Mouse (Mus musculus) cerebellum, adult 8-10 months (tissue): ENCODE measurements at regions not wholly inside any gene's neighbourhood (a gene's known extent, or its start where the extent isn't known, plus 50 kb on each side); places are given as distances from the start of the nearest gene placed in this dataset.

Source experiments
- DNase-seq: peaks from one replicate; pipeline ENCODE4 v3.0.0; 2022

- DNase-seq, result no peak
Measured at GRCm38 (mm10) chr5:45121751-45122280, 322.3 kb upstream of the Ldb2 start.

- DNase-seq, result no peak
Measured at GRCm38 (mm10) chr5:45119757-45120156, 320.3 kb upstream of the Ldb2 start.

GRCm38 (mm10) chr5:45111246-45111645, 311.8 kb upstream of the Ldb2 start:
- DNase-seq, result no peak

GRCm38 (mm10) chr5:45110797-45111196, 311.3 kb upstream of the Ldb2 start:
- DNase-seq, result no peak

- no peak for DNase-seq
Measured at GRCm38 (mm10) chr5:45105236-45105816, 305.8 kb upstream of the Ldb2 start.

GRCm38 (mm10) chr5:45103763-45104428, 304.4 kb upstream of the Ldb2 start:
- DNase-seq, result no peak

- DNase-seq, result no peak
Measured at GRCm38 (mm10) chr5:45102661-45103060, 303.2 kb upstream of the Ldb2 start.

- no peak for DNase-seq
Measured at GRCm38 (mm10) chr5:45101777-45102176, 302.3 kb upstream of the Ldb2 start.

- no peak for DNase-seq
Measured at GRCm38 (mm10) chr5:45099082-45099481, 299.6 kb upstream of the Ldb2 start.

GRCm38 (mm10) chr5:45097941-45098340, 298.5 kb upstream of the Ldb2 start:
- no peak for DNase-seq

- DNase-seq, result no peak
Measured at GRCm38 (mm10) chr5:45084741-45085140, 285.3 kb upstream of the Ldb2 start.

GRCm38 (mm10) chr5:45082601-45083000, 283.1 kb upstream of the Ldb2 start:
- DNase-seq, result no peak

- no peak for DNase-seq
Measured at GRCm38 (mm10) chr5:45076347-45076890, 276.9 kb upstream of the Ldb2 start.

GRCm38 (mm10) chr5:45075195-45075594, 275.7 kb upstream of the Ldb2 start:
- no peak for DNase-seq

GRCm38 (mm10) chr5:45072529-45072928, 273.0 kb upstream of the Ldb2 start:
- no peak for DNase-seq

GRCm38 (mm10) chr5:45065917-45066699, 266.6 kb upstream of the Ldb2 start:
- DNase-seq, result no peak

- no peak for DNase-seq
Measured at GRCm38 (mm10) chr5:45062567-45062966, 263.1 kb upstream of the Ldb2 start.

- DNase-seq, result no peak
Measured at GRCm38 (mm10) chr5:45055276-45055959, 255.9 kb upstream of the Ldb2 start.

GRCm38 (mm10) chr5:45049410-45049809, 249.9 kb upstream of the Ldb2 start:
- no peak for DNase-seq

- DNase-seq, result no peak
Measured at GRCm38 (mm10) chr5:45042914-45043313, 243.4 kb upstream of the Ldb2 start.

- no peak for DNase-seq
Measured at GRCm38 (mm10) chr5:45036430-45036829, 236.9 kb upstream of the Ldb2 start.

GRCm38 (mm10) chr5:45033146-45033545, 233.7 kb upstream of the Ldb2 start:
- DNase-seq, result no peak

- no peak for DNase-seq
Measured at GRCm38 (mm10) chr5:45027876-45028275, 228.4 kb upstream of the Ldb2 start.
